Mouse (Mus musculus) forebrain, embryonic 16.5 days (tissue): ENCODE results near the gene Pdgfb. TPM values are rescaled to one million over a fixed set of nuclear protein-coding genes. Genes with fewer than 3 reads are reported as not detected.

Source experiments
- ATAC-seq: fragments of 200-750 bp; cut with Nextera tagmentation; 2 replicates; pipeline ENCODE4 v1.8.0; 2017; ENCODE audit warnings: mild to moderate bottlenecking, moderate library complexity
- H3K27ac ChIP-seq: fragments of 300-500 bp; sonication (generic); 2 replicates; pipeline ENCODE4 v1.5.1; 2014; ENCODE audit warnings: low read length, control low read depth
- H3K27me3 ChIP-seq: fragments of 300-500 bp; sonication (generic); replicated peaks from 2 replicates; pipeline ENCODE4 v1.6.1; 2014; ENCODE audit warnings: low read length; ENCODE audit not compliant: control insufficient read depth, insufficient read depth
- H3K36me3 ChIP-seq: fragments of 300-500 bp; sonication (generic); 2 replicates; pipeline ENCODE4 v1.6.1; 2014; ENCODE audit not compliant: control insufficient read depth, insufficient read depth
- H3K4me1 ChIP-seq: fragments of 300-500 bp; sonication (generic); replicated peaks from 2 replicates; pipeline ENCODE4 v1.6.1; 2014; ENCODE audit warnings: low read length; ENCODE audit not compliant: control insufficient read depth, insufficient read depth
- H3K4me2 ChIP-seq: fragments of 300-500 bp; sonication (generic); 2 replicates; pipeline ENCODE4 v1.6.1; 2014; ENCODE audit warnings: mild to moderate bottlenecking, low read length, control low read depth
- H3K4me3 ChIP-seq: fragments of 300-500 bp; sonication (generic); replicated peaks from 2 replicates; pipeline ENCODE4 v1.5.1; 2014; ENCODE audit warnings: mild to moderate bottlenecking, low read length, control low read depth
- H3K9ac ChIP-seq: fragments of 300-500 bp; sonication (generic); replicated peaks from 2 replicates; pipeline ENCODE4 v1.6.1; 2014; ENCODE audit warnings: low read depth, low read length, control low read depth
- H3K9me3 ChIP-seq: fragments of 300-500 bp; sonication (generic); 2 replicates; pipeline ENCODE4 v1.6.1; 2016; ENCODE audit warnings: low read length; ENCODE audit not compliant: control insufficient read depth
- WGBS: fragments of 180-500 bp; shearing (Covaris S2); extraction: QIAGEN DNeasy Blood & Tissue Kit; methylation state at CpG from one replicate; pipeline ENCODE4 v1.1.7; 2014; 5-methylcytosine and 5-hydroxymethylcytosine counted together
- polyA plus RNA-seq: library from polyadenylated mRNA; unstranded; fragments of >200 nt; fragmentation: Nextera tagmentation; extraction: Ambion mirVana; gene quantifications from 2 replicates; pipeline ENCODE4 v1.2.1, GENCODE M21; 2015

Pdgfb gene
- polyA plus RNA-seq, 1 experiment from 2014 or later: 3.6 TPM

DNA sequence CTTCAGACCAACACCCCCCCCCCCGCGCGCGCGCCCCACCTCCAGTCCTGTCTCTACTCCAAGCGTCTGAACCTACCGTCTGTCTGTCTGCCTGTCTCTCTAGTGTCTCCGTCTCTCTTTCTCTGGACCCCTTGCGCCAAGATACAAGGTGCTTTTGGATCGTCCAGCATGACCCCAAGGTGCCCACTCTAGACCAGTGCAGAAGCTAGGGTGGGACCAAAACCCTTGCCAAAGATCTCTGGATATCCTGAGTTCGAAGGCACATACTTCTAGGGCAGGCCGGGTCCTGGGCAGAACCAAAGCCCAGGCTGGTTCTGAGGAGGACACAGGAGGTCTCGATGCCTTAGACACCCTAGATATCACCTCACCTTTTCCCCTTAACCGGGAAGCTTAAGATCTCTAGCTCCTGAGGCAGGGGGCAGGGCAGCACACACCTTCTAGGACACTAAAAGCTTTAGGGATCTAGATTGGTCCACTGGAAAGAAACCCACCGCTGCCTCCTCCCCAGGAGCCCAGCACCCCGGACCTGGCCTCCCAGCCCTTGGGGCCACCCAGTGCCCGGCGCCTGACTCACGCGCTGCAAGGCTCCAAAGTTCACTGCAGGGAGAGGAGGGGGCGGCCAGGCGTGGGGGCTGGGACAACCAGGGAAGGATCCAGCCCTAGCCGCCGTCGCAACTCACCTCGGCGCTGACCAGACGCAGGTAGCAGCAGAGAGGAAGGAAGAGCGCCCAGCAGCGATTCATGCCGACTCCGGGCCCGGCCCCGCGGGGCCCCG is 1.3 kb downstream of the Pdgfb start:
- H3K9me3 ChIP-seq: no peaks in the 10 kb centered on the region
- no peaks in the 10 kb centered on the region for H3K36me3 ChIP-seq
- under 1% methylated on average over 35 of the region's 36 CpGs for WGBS
- H3K9ac ChIP-seq: peak overlapping the region; percentile 70
- no peak overlapping the region for H3K27ac ChIP-seq
- H3K27me3 ChIP-seq: peaks cover 43% of the 10 kb centered on the region
- peak overlapping the region; percentile 96 for H3K4me2 ChIP-seq
- no peak for ATAC-seq
- H3K4me1 ChIP-seq: peaks cover 45% of the 10 kb centered on the region
- peak overlapping the region; percentile 63 for H3K4me3 ChIP-seq

DNA sequence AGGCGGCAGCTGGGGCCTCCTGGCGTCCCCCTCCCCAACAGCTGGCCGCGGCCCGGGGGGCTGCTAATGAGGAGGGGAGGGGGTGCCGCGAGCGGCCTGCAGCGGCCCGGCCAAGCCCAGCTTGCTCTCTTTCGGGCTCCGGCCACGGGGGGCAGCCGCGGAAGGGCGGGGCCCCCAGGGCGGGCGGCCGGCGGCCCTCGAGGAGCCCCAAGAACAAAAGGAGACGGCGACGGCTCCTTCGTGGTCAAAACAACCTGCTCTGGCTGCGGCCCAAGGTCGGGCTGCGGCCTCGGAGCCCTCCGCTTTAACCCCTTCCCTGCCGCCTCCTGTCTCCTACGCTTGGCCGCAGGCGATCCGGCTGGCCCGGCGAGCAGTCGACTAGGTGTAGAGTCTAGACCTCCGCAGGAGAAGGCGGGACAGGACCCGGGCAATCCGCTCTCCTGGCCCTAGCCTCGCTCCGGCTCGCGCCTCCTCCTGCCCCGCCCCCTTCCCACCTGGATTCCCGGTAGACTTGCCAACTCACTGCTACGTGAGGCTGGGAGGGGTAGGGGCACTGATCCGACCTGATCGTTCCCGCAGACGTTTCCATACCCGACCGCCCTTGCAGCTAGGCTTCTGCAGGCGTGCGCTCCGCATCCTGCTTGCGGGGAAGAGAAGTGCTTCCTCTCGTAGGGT is 2.1 kb downstream of the Pdgfb start:
- Histone ChIP-seq H3K4me1 (peaks cover 45% of the 10 kb centered on the region), H3K27ac (peak overlapping the region; percentile 49), H3K9ac (peak overlapping the region; percentile 70), H3K4me2 (peak overlapping the region; percentile 96), H3K36me3 (no peaks in the 10 kb centered on the region), H3K4me3 (peak overlapping the region; percentile 63), H3K9me3 (no peaks in the 10 kb centered on the region), H3K27me3 (peaks cover 43% of the 10 kb centered on the region)
- peak; percentile 34 for ATAC-seq
- under 1% methylated on average over 58 of the region's 60 CpGs for WGBS

DNA sequence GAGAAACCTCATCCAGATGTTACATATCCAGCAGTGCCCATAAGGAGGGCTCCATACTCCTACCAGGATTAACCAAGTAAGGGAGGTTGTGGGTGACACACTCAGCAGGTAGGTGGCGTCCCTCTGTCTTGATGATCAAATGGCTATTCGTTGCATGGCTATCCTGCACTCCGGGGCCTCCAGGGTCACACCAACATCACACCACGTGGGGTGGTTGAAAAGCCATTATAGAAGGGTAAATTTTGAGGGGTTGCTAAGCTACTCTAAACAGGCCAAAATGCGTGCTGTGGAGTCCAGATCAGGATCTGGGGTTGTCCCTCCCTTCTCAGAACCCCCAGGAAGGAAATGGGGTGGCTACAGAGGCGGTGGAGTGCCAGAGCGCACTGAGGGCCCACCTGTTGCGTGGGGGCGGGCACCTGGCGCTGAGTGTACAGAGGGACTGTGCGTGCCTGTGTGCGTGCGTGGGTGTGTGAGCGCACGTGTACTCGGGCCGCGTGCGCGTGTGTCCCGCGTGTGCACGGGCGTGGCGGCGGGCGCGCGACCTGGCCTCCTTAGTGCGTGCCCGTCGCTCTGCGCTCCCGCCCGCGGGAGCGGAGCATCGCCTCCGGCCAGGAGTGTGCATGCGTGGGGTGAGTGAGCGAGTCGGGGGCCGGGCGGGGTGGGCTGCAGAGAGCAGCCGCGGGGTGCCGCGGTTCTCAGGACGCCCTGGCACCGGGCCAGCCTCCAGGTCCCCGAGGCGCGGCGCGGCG is 2.8 kb downstream of the Pdgfb start:
- peaks cover 45% of the 10 kb centered on the region for H3K4me1 ChIP-seq
- H3K9me3 ChIP-seq: no peaks in the 10 kb centered on the region
- H3K27me3 ChIP-seq: peaks cover 43% of the 10 kb centered on the region
- H3K9ac ChIP-seq: peak overlapping the region; percentile 70
- peak; percentile 60 for ATAC-seq
- H3K27ac ChIP-seq: peak overlapping the region; percentile 49
- peak overlapping the region; percentile 63 for H3K4me3 ChIP-seq
- 2% methylated on average over 49 of the region's 56 CpGs for WGBS
- H3K36me3 ChIP-seq: no peaks in the 10 kb centered on the region
- peak overlapping the region; percentile 96 for H3K4me2 ChIP-seq

DNA sequence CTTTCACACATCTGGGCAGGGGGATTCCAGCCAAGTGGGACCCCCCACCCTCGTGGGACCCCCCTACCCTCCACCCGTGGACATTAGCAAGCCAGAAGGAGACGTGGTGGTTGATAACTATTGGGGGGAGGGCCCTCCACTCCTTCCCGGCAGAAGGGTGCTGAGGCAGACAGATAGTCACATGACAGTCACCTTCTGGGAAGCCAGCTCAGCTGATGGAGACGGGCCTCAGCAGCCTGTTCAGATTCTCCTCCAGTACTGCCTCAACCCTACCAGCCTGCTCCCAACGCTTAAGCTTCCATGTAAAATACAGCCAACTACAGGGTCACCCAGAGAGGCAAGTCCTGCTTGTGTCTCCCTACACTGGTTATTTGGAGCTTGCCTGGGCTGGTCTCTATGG is 3.6 kb downstream of the Pdgfb start:
- Histone ChIP-seq H3K27me3 (peaks cover 40% of the 10 kb centered on the region), H3K27ac (no peak overlapping the region), H3K4me2 (0 out of 2 replicates have a peak overlapping the region, but pooled peaks have one; percentile 6), H3K4me1 (peaks cover 45% of the 10 kb centered on the region), H3K9me3 (no peaks in the 10 kb centered on the region), H3K36me3 (no peaks in the 10 kb centered on the region), H3K9ac (no peak overlapping the region), H3K4me3 (no peak overlapping the region)
- WGBS: 33% methylated on average over 6 of the region's 6 CpGs
- ATAC-seq: no peak

DNA sequence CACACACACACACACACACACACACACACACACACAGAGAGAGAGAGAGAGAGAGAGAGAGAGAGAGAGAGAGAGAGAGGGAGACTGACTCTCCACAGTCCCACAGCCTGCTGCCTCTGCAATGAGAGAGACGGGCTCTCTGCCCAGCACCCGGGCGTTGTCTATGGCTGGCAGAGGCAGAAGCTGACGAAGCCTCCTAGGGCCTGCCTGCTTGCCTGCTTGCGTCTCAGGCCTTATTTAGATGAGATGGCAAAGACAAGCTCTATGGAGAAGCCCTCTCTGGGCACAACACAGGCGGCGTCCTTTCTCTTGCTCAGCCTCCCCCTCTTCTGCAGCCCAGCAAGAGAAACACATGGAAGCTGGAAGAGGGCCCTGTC is 4.6 kb downstream of the Pdgfb start:
- WGBS: 30% methylated on average over 7 of the region's 7 CpGs
- Histone ChIP-seq H3K4me1 (peaks cover 44% of the 10 kb centered on the region), H3K27me3 (peaks cover 34% of the 10 kb centered on the region), H3K36me3 (no peaks in the 10 kb centered on the region), H3K9me3 (no peaks in the 10 kb centered on the region), H3K4me3 (no peak overlapping the region), H3K27ac (no peak overlapping the region), H3K4me2 (no peak overlapping the region), H3K9ac (no peak overlapping the region)
- no peak for ATAC-seq

DNA sequence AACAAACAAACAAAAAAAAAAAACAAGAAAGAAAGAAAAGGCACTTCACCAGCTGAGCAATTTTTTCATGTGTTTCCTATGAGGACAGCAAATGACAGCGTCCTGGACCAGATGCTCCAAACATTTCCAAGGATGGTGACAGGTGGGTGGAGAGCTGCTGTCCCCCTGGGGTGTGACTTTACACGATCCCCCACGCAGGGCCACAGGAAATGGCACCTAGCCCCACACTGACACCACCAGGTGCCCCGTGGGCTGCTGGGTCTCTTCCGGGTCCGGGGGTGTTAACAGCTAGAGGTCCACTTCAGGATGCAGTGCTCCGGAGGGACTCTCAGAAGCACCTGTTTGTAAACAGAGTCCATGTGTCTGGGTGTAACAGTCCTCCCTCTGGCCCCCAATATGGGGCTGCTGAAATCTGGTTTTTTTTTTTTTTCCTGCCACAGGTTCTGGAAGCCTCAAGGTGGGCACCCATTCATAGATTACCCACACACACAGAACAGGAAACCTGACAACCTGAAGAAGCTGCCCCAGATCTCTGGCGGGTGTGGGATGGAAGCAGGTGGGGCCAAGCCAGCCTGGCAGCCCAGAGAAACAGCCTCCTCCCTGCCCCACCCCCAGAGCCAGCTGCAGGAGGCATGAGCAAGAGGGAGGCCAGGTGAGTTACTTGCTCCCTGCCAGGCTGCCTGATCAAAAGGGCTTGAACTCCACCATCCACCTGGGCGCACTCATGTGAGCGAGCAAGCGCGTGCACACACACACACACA is 5.2 kb downstream of the Pdgfb start:
- Histone ChIP-seq H3K9me3 (no peaks in the 10 kb centered on the region), H3K4me3 (no peak overlapping the region), H3K27me3 (peaks cover 28% of the 10 kb centered on the region), H3K4me2 (no peak overlapping the region), H3K9ac (no peak overlapping the region), H3K36me3 (no peaks in the 10 kb centered on the region), H3K4me1 (peaks cover 41% of the 10 kb centered on the region), H3K27ac (no peak overlapping the region)
- 51% methylated on average over 9 of the region's 12 CpGs for WGBS
- no peak for ATAC-seq

DNA sequence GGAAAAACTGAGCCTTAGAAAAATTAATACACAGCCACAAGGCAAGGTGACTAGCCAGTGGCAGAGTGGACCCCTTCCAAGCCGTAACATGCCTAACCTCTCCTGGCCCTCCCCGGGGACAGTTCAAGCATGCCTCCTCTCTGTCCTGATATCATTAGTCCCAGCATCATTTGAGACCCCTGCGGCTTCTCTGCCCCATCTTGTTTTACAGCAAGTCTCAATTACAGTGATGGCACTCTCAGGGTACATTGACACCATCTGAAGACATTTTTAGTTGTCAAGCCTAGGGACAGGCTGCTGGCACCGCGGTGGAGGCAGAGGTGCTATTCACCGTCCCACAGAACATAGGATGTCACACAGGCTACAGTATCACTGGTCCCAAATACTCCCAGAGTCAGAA is 6.3 kb downstream of the Pdgfb start:
- Histone ChIP-seq H3K4me1 (peaks cover 30% of the 10 kb centered on the region), H3K27ac (no peak overlapping the region), H3K4me3 (no peak overlapping the region), H3K9ac (no peak overlapping the region), H3K27me3 (peaks cover 17% of the 10 kb centered on the region), H3K36me3 (no peaks in the 10 kb centered on the region), H3K4me2 (no peak overlapping the region), H3K9me3 (no peaks in the 10 kb centered on the region)
- ATAC-seq: no peak
- 91% methylated on average over 6 of the region's 6 CpGs for WGBS

DNA sequence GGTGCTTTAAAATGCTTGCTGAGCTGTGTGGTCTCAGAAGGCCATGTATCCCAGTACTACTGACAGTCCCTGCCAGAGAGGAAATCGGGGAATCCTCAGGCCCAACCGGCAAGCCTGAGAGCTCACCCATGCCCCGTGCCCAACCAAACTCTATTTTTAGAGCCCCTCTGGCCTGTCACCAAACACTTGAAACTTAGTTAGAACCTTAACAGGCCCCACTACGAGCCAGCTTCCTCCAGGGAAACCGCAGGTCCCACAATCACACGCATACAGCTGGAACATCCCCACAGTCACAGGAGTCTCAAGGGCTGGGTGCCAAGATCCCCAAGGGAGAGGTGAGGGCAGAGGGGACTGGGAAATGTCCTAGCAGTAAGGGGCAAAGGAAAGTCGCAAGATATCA is 8.6 kb downstream of the Pdgfb start:
- Histone ChIP-seq H3K4me3 (no peak overlapping the region), H3K27ac (no peak overlapping the region), H3K9ac (no peak overlapping the region), H3K4me1 (peaks cover 7% of the 10 kb centered on the region; the same call in 1 of the 2 replicates), H3K36me3 (no peaks in the 10 kb centered on the region), H3K27me3 (no peaks in the 10 kb centered on the region), H3K4me2 (no peak overlapping the region), H3K9me3 (no peaks in the 10 kb centered on the region)
- ATAC-seq: no peak
- WGBS: 85% methylated on average over 7 of the region's 7 CpGs
